Mouse (Mus musculus) G1E (cell line): ENCODE data around the gene Ifnz. TPM values are rescaled to one million over a fixed set of nuclear protein-coding genes. Genes with fewer than 3 reads are reported as not detected.
"Not testable (repeated sequence)": the region's sequence is repeated elsewhere in the genome, so short reads cannot be mapped to it uniquely, and the experiment has no call there.

ENCODE experiments used
- ATAC-seq: 2 replicates; pipeline ENCODE4 v1.8.0; 2016; ENCODE audit warnings: mild to moderate bottlenecking; ENCODE audit not compliant: insufficient number of reproducible peaks, poor library complexity, low FRiP score, severe bottlenecking; ENCODE audit errors: extremely low read depth
- DNase-seq: peaks from one replicate; pipeline ENCODE4 v3.0.0; 2012; ENCODE audit warnings: low spot score
- H3K27me3 ChIP-seq: 2 replicates; pipeline ENCODE4 v1.6.1; 2012; ENCODE audit warnings: mild to moderate bottlenecking, low read length, inconsistent platforms; ENCODE audit not compliant: insufficient read depth
- H3K36me3 ChIP-seq: replicated peaks from 2 replicates; pipeline ENCODE3; 2012; ENCODE audit warnings: mild to moderate bottlenecking, inconsistent platforms
- H3K4me1 ChIP-seq: 2 replicates; pipeline ENCODE4 v1.6.1; 2012; ENCODE audit warnings: low read depth, low read length, inconsistent platforms, mixed read lengths; ENCODE audit not compliant: insufficient read depth
- H3K4me3 ChIP-seq: 2 replicates; pipeline ENCODE4 v1.5.1; 2012; ENCODE audit warnings: low read depth, mild to moderate bottlenecking, inconsistent platforms, low read length, moderate library complexity, mixed read lengths
- H3K9me3 ChIP-seq: replicated peaks from 2 replicates; pipeline ENCODE4 v1.6.1; 2012; ENCODE audit warnings: inconsistent platforms
- polyA plus RNA-seq: library from polyadenylated mRNA; stranded (reverse); fragments of >175 nt; gene quantifications from 2 replicates; pipeline ENCODE4 v1.2.3, GENCODE M21; 2012
- total RNA-seq, 2 experiments: library from RNA; stranded (forward) in 1 of 2; stranded (reverse) in 1 of 2; fragments of 200-1000 nt in 1 of 2; fragments of >200 nt in 1 of 2; fragmentation: Nextera tagmentation in 1 of 2; gene quantifications; 2 replicates each; pipeline ENCODE4 v1.2.3; 2014 to 2017

Gene Ifnz
- total and polyA plus RNA-seq, 3 experiments = not detected

DNA sequence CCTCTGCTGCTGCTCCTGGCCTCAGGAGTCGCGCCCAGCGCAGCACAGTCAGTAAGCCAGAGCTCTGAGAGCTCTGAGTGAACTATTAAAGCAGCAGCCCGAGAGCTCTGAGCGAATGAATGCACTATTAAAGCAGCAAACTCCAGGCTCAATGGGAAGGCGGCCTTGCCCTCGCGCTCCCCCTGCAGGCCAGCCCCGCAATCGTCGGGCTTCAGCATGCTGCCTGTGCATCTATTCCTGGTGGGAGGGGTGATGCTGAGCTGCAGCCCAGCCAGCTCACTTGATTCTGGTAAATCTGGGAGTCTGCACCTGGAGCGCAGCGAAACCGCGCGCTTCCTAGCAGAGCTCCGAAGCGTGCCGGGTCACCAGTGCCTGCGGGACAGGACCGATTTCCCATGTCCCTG lies 24.3 kb upstream of the Ifnz start:
- not testable (repeated sequence) for H3K4me3 ChIP-seq, H3K27me3 ChIP-seq, ATAC-seq, H3K9me3 ChIP-seq, H3K36me3 ChIP-seq, DNase-seq, H3K4me1 ChIP-seq

DNA sequence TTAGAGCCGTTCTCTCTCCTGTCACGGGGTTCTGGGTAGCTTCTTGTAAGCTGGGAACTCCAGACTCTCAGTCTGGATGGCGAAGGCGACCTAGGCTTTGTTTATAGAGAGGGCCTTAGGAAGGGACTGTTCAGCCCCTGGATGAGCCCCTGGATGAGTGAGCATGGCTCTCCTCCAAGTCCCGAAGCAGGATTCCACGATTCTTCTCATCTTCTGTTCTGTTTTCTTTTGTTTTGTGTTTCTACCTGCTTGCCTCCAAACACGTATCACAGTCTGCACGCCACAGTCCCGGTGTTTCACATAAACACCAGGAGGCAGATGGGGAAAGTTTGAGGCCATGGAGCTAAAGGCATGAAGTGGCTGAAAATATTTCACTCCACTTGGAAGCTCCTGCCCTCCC lies 23.2 kb upstream of the Ifnz start:
- not testable (repeated sequence) for H3K4me3 ChIP-seq, H3K4me1 ChIP-seq, H3K36me3 ChIP-seq, H3K9me3 ChIP-seq, ATAC-seq, H3K27me3 ChIP-seq, DNase-seq

DNA sequence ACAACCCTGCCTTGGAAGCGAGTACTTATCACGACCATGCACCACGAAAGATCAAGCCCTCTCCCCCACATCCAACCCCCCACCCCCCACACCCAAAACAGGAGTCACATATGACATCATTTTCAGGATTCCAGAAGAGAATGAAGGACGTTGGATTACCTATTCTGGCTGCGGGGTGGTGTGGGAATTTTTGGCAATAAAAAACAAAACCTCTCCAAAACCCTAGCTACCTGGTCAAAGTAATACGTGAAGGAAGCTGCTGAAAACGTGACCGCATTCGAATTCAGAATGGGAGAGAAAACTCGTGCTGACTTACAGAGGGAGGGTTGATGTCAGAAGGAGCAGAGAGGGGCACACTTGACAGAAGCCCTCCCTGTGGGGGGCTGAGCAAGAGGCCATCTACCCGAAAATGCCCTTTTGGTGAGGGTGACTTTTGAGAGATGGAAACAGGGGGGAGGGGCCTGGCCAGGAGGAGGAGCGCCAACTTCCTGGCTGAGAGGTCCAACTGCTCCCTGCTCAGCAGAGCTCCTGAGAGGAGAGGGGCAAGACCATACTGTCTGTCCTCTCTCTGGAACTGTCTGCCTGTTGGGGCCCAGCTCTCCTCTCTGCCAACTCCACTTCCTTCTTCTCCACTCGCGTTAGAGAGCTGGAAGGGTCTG lies 22.2 kb upstream of the Ifnz start, which contains the start of gene Gm13283:
Gene Gm13283, plus strand, starts transcription at position 510 of the 659 bp plus-strand sequence.
- ATAC-seq, DNase-seq: not testable (repeated sequence)

DNA sequence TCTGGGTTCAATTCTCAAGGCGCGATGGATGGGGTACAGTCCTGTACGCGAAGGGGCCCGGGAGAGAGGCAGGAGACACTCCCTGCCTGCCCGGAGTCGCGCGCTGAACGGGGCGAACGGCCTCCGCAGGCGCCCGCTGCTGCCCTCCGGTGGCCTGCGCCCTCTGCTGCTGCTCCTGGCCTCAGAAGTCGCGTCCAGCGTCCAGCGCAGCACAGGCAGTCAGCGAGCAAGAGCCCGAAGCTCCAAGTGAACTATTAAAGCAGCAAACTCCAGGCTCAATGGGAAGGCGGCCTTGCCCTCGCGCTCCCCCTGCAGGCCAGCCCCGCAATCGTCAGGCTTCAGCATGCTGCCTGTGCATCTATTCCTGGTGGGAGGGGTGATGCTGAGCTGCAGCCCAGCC lies 21.5 kb upstream of the Ifnz start:
- H3K4me1 ChIP-seq, H3K9me3 ChIP-seq, H3K27me3 ChIP-seq, ATAC-seq, H3K4me3 ChIP-seq, DNase-seq, H3K36me3 ChIP-seq: not testable (repeated sequence)

More for the DNA sequence above, 22.2 kb upstream of the Ifnz start, which contains the start of gene Gm13283:
- H3K9me3 ChIP-seq, H3K27me3 ChIP-seq, H3K4me1 ChIP-seq, H3K36me3 ChIP-seq, H3K4me3 ChIP-seq: not testable (repeated sequence)

GRCm38 (mm10) chr4:88761776-88762175 lies 20.2 kb upstream of the Ifnz start:
- DNase-seq, ATAC-seq: not testable (repeated sequence)

GRCm38 (mm10) chr4:88762341-88762740 lies 19.6 kb upstream of the Ifnz start:
- not testable (repeated sequence) for H3K4me1 ChIP-seq, H3K9me3 ChIP-seq, H3K27me3 ChIP-seq, H3K4me3 ChIP-seq, ATAC-seq, DNase-seq, H3K36me3 ChIP-seq

More at GRCm38 (mm10) chr4:88761776-88762175, 20.2 kb upstream of the Ifnz start:
- H3K9me3 ChIP-seq, H3K27me3 ChIP-seq, H3K4me1 ChIP-seq, H3K36me3 ChIP-seq, H3K4me3 ChIP-seq: not testable (repeated sequence)

DNA sequence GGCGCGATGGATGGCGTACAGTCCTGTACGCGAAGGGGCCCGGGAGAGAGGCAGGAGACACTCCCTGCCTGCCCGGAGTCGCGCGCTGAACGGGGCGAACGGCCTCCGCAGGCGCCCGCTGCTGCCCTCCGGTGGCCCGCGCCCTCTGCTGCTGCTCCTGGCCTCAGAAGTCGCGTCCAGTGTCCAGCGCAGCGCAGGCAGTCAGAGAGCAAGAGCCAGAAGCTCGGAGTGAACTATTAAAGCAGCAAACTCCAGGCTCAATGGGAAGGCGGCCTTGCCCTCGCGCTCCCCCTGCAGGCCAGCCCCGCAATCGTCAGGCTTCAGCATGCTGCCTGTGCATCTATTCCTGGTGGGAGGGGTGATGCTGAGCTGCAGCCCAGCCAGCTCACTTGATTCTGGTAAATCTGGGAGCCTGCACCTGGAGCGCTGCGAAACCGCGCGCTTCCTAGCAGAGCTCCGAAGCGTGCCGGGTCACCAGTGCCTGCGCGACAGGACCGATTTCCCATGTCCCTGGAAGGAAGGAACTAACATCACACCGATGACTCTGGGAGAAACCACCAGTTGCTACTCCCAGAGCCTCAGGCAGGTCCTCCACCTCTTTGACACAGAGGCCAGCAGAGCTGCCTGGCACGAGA lies 18.4 kb upstream of the Ifnz start:
- not testable (repeated sequence) for ATAC-seq, H3K27me3 ChIP-seq, H3K4me3 ChIP-seq, DNase-seq, H3K36me3 ChIP-seq, H3K9me3 ChIP-seq, H3K4me1 ChIP-seq

DNA sequence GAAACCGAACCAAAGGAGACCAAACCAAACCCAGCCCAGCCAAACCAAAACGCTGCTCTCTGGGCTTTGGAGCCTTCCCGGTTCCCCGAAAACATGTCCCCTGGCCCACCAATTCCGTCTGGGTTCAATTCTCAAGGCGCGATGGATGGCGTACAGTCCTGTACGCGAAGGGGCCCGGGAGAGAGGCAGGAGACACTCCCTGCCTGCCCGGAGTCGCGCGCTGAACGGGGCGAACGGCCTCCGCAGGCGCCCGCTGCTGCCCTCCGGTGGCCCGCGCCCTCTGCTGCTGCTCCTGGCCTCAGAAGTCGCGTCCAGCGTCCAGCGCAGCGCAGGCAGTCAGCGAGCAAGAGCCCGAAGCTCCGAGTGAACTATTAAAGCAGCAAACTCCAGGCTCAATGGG lies 8.4 kb upstream of the Ifnz start, which contains the start of gene Gm13290:
Gene Gm13290, plus strand, starts transcription at position 301 of the 400 bp plus-strand sequence.
- not testable (repeated sequence) for H3K4me3 ChIP-seq, H3K27me3 ChIP-seq, H3K36me3 ChIP-seq, H3K4me1 ChIP-seq, DNase-seq, ATAC-seq, H3K9me3 ChIP-seq

DNA sequence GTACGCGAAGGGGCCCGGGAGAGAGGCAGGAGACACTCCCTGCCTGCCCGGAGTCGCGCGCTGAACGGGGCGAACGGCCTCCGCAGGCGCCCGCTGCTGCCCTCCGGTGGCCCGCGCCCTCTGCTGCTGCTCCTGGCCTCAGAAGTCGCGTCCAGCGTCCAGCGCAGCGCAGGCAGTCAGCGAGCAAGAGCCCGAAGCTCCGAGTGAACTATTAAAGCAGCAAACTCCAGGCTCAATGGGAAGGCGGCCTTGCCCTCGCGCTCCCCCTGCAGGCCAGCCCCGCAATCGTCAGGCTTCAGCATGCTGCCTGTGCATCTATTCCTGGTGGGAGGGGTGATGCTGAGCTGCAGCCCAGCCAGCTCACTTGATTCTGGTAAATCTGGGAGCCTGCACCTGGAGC lies 5.3 kb upstream of the Ifnz start, which contains the start of gene Gm13289:
Gene Gm13289, plus strand, starts transcription at position 301 of the 400 bp plus-strand sequence.
- DNase-seq, H3K4me3 ChIP-seq, H3K4me1 ChIP-seq, H3K9me3 ChIP-seq, ATAC-seq, H3K27me3 ChIP-seq, H3K36me3 ChIP-seq: not testable (repeated sequence)

GRCm38 (mm10) chr4:88779550-88779949 lies 2.4 kb upstream of the Ifnz start, which contains the start of gene Gm13272:
Gm13272 (plus strand) TSS chr4:88779850.
- not testable (repeated sequence) for H3K4me1 ChIP-seq, H3K4me3 ChIP-seq, H3K27me3 ChIP-seq, H3K36me3 ChIP-seq, ATAC-seq, H3K9me3 ChIP-seq, DNase-seq

- not testable (repeated sequence) for H3K27me3 ChIP-seq, H3K36me3 ChIP-seq, H3K4me3 ChIP-seq, ATAC-seq, H3K9me3 ChIP-seq, DNase-seq, H3K4me1 ChIP-seq
Measured at GRCm38 (mm10) chr4:88780320-88780719, 1.6 kb upstream of the Ifnz start.

DNA sequence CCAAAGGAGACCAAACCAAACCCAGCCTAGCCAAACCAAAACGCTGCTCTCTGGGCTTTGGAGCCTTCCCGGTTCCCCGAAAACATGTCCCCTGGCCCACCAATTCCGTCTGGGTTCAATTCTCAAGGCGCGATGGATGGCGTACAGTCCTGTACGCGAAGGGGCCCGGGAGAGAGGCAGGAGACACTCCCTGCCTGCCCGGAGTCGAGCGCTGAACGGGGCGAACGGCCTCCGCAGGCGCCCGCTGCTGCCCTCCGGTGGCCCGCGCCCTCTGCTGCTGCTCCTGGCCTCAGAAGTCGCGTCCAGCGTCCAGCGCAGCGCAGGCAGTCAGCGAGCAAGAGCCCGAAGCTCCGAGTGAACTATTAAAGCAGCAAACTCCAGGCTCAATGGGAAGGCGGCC lies 404 bp downstream of the Ifnz start:
- not testable (repeated sequence) for ATAC-seq, H3K27me3 ChIP-seq, H3K4me3 ChIP-seq, DNase-seq, H3K4me1 ChIP-seq, H3K36me3 ChIP-seq, H3K9me3 ChIP-seq
